Mouse (Mus musculus) liver, adult (tissue): Measurements from ENCODE around the gene Slc25a3.

ENCODE experiments used
- GATA4 ChIP-seq: IDR thresholded peaks from 2 replicates; pipeline ENCODE4 v1.6.1; 2014; ENCODE audit warnings: mild to moderate bottlenecking, low read length; ENCODE audit not compliant: insufficient replicate concordance

Gene Slc25a3

GRCm38 (mm10) chr10:91156338-91156737 lies 32.5 kb upstream of the Slc25a3 start:
- TF ChIP-seq GATA4: no peak

- no peak for TF ChIP-seq GATA4
Observed at GRCm38 (mm10) chr10:91153894-91154503, 30.1 kb upstream of the Slc25a3 start.

GRCm38 (mm10) chr10:91145413-91145812 lies 21.6 kb upstream of the Slc25a3 start:
- no peak for TF ChIP-seq GATA4

- TF ChIP-seq GATA4: no peak
Observed at GRCm38 (mm10) chr10:91143313-91144230, 19.7 kb upstream of the Slc25a3 start.

- TF ChIP-seq GATA4: no peak
Observed at GRCm38 (mm10) chr10:91142654-91143191, 18.9 kb upstream of the Slc25a3 start.

GRCm38 (mm10) chr10:91141564-91141963 lies 17.7 kb upstream of the Slc25a3 start:
- no peak for TF ChIP-seq GATA4

GRCm38 (mm10) chr10:91139148-91139766 lies 15.4 kb upstream of the Slc25a3 start:
- TF ChIP-seq GATA4: no peak

GRCm38 (mm10) chr10:91138317-91138716 lies 14.5 kb upstream of the Slc25a3 start:
- TF ChIP-seq GATA4: no peak

- no peak for TF ChIP-seq GATA4
Observed at GRCm38 (mm10) chr10:91137400-91137799, 13.5 kb upstream of the Slc25a3 start.

GRCm38 (mm10) chr10:91135302-91135972 lies 11.6 kb upstream of the Slc25a3 start:
- no peak for TF ChIP-seq GATA4

- no peak for TF ChIP-seq GATA4
Observed at GRCm38 (mm10) chr10:91131565-91131964, 7.7 kb upstream of the Slc25a3 start.

GRCm38 (mm10) chr10:91130792-91131191 lies 6.9 kb upstream of the Slc25a3 start:
- TF ChIP-seq GATA4: no peak

- TF ChIP-seq GATA4: no peak
Observed at GRCm38 (mm10) chr10:91128551-91129160, 4.8 kb upstream of the Slc25a3 start.

- TF ChIP-seq GATA4: no peak
Observed at GRCm38 (mm10) chr10:91127395-91127794, 3.5 kb upstream of the Slc25a3 start.
